Mouse (Mus musculus) layer of hippocampus, adult 2 months (tissue): ENCODE data around the gene Rab11fip5. TPM values are rescaled to one million over a fixed set of nuclear protein-coding genes. Genes with fewer than 3 reads are reported as not detected.

Experiments
- DNase-seq, 2 experiments: peaks; one replicate each; pipeline ENCODE4 v3.0.0; 2022; ENCODE audit warnings: low spot score in 2 of 2
- H3K27ac ChIP-seq: fragments of 200-600 bp; 2 replicates; pipeline ENCODE4 v1.8.1; 2022
- H3K4me3 ChIP-seq: fragments of 200-600 bp; 2 replicates; pipeline ENCODE4 v1.8.1; 2022; ENCODE audit warnings: mild to moderate bottlenecking
- CTCF ChIP-seq: fragments of 200-600 bp; conservative IDR thresholded peaks from 2 replicates; pipeline ENCODE4 v1.8.1; 2022; ENCODE audit warnings: antibody characterized with exemption, mild to moderate bottlenecking, moderate library complexity
- long read RNA-seq, 2 experiments: library from polyadenylated mRNA; stranded (forward); transcript quantifications; one replicate each; pipeline ENCODE4 v2.0.0; 2021; ENCODE audit warnings: borderline mapping rate in 2 of 2
- total RNA-seq, 2 experiments: library from RNA; stranded (reverse); gene quantifications; 2 replicates each; pipeline ENCODE4 v1.2.3; 2021

Gene Rab11fip5
- 10 to 100 TPM; 55.1 to 58.2 TPM for total RNA-seq
- long read RNA-seq, experiment 1, full-length matches to known transcripts = 40 of 59 reads
- long read RNA-seq, experiment 1, partial matches to known transcripts = 9 of 59 reads
- long read RNA-seq, experiment 1, other reads (novel, unspliced or antisense) = 10 of 59 reads
- long read RNA-seq, experiment 2, full-length matches to known transcripts = 33 of 48 reads
- long read RNA-seq, experiment 2, partial matches to known transcripts = 10 of 48 reads
- long read RNA-seq, experiment 2, other reads (novel, unspliced or antisense) = 5 of 48 reads

GRCm38 (mm10) chr6:85373951-85374733 lies at the start of gene Rab11fip5:
Rab11fip5 (minus strand) TSS chr6:85374634.
- Histone ChIP-seq H3K4me3 (peak within 1 kb of the TSS; percentile 97), H3K27ac (peak within 1 kb of the TSS; percentile 89)
- TF ChIP-seq CTCF = no peak
- no peak for DNase-seq

GRCm38 (mm10) chr6:85423836-85424379 lies 49.5 kb upstream of the Rab11fip5 start, which contains the start of gene Noto:
Noto (plus strand) TSS chr6:85423886.
- no peak within 1 kb of the TSS for H3K27ac ChIP-seq
- H3K4me3 ChIP-seq = no peak within 1 kb of the TSS
- no peak for TF ChIP-seq CTCF
- no peak for DNase-seq

- no peak overlapping the region for H3K4me3 ChIP-seq
- TF ChIP-seq CTCF = no peak
Observed at GRCm38 (mm10) chr6:85419150-85419549, 44.7 kb upstream of the Rab11fip5 start.

GRCm38 (mm10) chr6:85415829-85416228 lies 41.4 kb upstream of the Rab11fip5 start:
- no peak for DNase-seq
- TF ChIP-seq CTCF = no peak
- Histone ChIP-seq H3K27ac (no peak overlapping the region), H3K4me3 (no peak overlapping the region)

More at GRCm38 (mm10) chr6:85419150-85419549, 44.7 kb upstream of the Rab11fip5 start:
- DNase-seq = no peak
- no peak overlapping the region for H3K27ac ChIP-seq

- DNase-seq = peak; percentile 38 to 68
- H3K4me3 ChIP-seq = no peak overlapping the region
- TF ChIP-seq CTCF = peak; percentile 89
- no peak overlapping the region for H3K27ac ChIP-seq
Observed at GRCm38 (mm10) chr6:85410771-85411273, 36.4 kb upstream of the Rab11fip5 start.

- Histone ChIP-seq H3K4me3 (0 out of 2 replicates have a peak overlapping the region, but pooled peaks have one; percentile 6), H3K27ac (no peak overlapping the region)
- TF ChIP-seq CTCF = no peak
- DNase-seq = no peak
Observed at GRCm38 (mm10) chr6:85409003-85409402, 34.6 kb upstream of the Rab11fip5 start.

GRCm38 (mm10) chr6:85403039-85403438 lies 28.6 kb upstream of the Rab11fip5 start:
- no peak for TF ChIP-seq CTCF
- Histone ChIP-seq H3K27ac (peak overlapping the region; percentile 48; the same call in 1 of the 2 replicates), H3K4me3 (no peak overlapping the region)
- DNase-seq = no peak

GRCm38 (mm10) chr6:85402613-85403012 lies 28.2 kb upstream of the Rab11fip5 start:
- Histone ChIP-seq H3K4me3 (no peak overlapping the region), H3K27ac (peak overlapping the region; percentile 53; the same call in 1 of the 2 replicates)
- TF ChIP-seq CTCF = no peak
- no peak for DNase-seq

GRCm38 (mm10) chr6:85399715-85400114 lies 25.3 kb upstream of the Rab11fip5 start:
- Histone ChIP-seq H3K4me3 (no peak overlapping the region), H3K27ac (no peak overlapping the region)
- TF ChIP-seq CTCF = 0 out of 2 replicates have a peak, but pooled peaks have one; percentile 5
- DNase-seq = peak in 1 of 2 experiments; percentile 23

GRCm38 (mm10) chr6:85397165-85397564 lies 22.7 kb upstream of the Rab11fip5 start:
- peak; percentile 74 for TF ChIP-seq CTCF
- peak; percentile 38 to 56 for DNase-seq
- Histone ChIP-seq H3K27ac (no peak overlapping the region), H3K4me3 (no peak overlapping the region)

GRCm38 (mm10) chr6:85395360-85395759 lies 20.9 kb upstream of the Rab11fip5 start:
- DNase-seq = no peak
- no peak for TF ChIP-seq CTCF
- Histone ChIP-seq H3K4me3 (no peak overlapping the region), H3K27ac (no peak overlapping the region)

- H3K4me3 ChIP-seq = no peak overlapping the region
- peak; percentile 24 to 63 for DNase-seq
- H3K27ac ChIP-seq = no peak overlapping the region
- TF ChIP-seq CTCF = peak; percentile 82
Observed at GRCm38 (mm10) chr6:85391803-85392202, 17.4 kb upstream of the Rab11fip5 start.

- DNase-seq = no peak
- Histone ChIP-seq H3K4me3 (no peak overlapping the region), H3K27ac (no peak overlapping the region)
- 0 out of 2 replicates have a peak, but pooled peaks have one; percentile 2 for TF ChIP-seq CTCF
Observed at GRCm38 (mm10) chr6:85388608-85389007, 14.2 kb upstream of the Rab11fip5 start.
